Mouse (Mus musculus) left cerebral cortex, postnatal 36 days (tissue): ENCODE data around the gene Pde10a. TPM values are rescaled to one million over a fixed set of nuclear protein-coding genes. Genes with fewer than 3 reads are reported as not detected.

Experiments used
- DNase-seq, 2 experiments: peaks; one replicate each; pipeline ENCODE4 v3.0.0; 2021 to 2022; ENCODE audit warnings: low spot score in 2 of 2, mixed read lengths in 1 of 2
- intact Hi-C: fragments of 180-260 bp; cut with DNase I; formaldehyde crosslinking; loops from one replicate; pipeline ENCODE4 v1.15.1; 2025
- total RNA-seq, 2 experiments: library from RNA; stranded (reverse); gene quantifications; 2 replicates each; pipeline ENCODE4 v1.2.3; 2021

Pde10a gene
- total RNA-seq, 2 experiments from 2014 or later = 75.0 to 128 TPM

DNA sequence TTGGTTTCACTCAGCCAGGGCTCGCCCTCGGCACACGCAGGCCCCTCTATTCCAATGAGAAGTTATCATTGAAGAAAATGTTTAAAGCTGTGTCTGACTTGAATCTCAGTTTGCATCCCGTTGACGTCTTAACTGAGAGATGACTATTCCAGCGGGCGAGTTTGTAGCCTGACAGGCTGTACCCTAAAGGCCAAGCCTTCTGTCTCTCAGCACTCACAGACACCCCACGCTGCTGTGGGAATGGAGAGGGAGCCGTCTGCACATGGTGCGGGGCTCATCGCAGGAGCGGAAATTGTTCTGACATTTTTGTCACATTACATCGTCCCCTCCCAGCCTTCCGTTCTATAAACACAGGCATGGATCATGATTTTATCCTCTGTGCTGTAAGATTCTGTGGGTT, 370.8 kb downstream of the Pde10a start:
- no peak for DNase-seq

DNA sequence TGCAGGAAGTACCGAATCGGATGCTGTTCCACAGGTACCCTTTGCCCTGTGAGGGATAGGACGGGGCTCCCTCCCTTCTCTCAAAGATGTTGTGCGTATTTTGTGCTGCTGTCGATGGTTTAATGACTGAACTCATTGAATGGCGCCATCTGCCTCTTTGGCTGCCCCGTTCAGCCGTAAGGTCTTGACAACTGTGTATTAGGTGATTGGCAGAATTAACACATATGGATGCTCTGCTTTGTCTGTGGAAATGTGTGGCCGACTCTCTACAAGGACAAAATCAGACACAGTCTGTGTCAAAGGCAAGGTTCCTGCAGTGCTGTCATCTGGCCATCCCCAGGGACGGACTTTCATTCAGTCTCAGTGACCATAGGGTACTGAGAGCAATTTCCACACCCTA, 372.6 kb downstream of the Pde10a start:
- DNase-seq = no peak
- intact Hi-C loops = no loop called here

More for the DNA sequence above, 370.8 kb downstream of the Pde10a start:
- intact Hi-C loops = no loop called here

DNA sequence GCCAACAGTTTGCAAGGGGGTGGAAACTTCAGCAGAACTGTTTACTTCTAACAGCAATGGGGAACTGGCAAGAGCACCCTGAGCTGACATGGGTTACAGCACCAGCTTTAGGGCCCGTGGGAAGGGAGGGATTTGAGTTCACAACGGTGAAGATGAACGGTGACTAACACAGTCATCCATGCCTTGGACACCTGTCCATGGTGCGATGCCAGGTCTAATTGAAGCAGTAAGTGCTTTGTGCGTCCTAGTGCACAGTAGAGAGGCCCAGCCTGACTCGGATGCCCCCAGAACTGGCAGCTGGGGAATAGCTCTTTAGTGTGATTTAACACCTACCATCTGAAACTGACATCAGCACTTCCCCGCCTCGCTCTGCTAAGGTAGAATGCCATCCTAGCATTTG, 373.0 kb downstream of the Pde10a start:
- no peak for DNase-seq
- intact Hi-C loops = no loop called here

DNA sequence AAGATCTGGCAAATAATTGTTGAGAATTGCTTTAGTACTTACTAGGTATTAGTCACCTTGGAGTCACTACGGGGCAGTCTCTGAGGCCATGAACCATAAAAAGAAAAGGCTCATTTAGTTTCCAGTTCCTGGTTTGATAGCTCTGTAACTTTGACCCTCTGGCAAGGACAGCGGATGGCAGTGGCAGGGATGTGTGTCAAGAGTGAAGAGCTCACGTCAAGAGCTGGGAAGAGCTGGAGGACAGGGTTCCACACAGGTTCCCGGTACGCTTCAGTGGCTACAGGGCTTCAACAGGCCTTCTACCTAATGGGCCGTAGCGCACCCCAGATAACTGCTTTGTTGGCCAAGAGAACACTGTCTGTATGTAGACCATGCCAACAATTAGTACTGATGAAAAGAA, 374.0 kb downstream of the Pde10a start:
- intact Hi-C loops = no loop called here
- no peak for DNase-seq

GRCm38 (mm10) chr17:8903555-8904283, 378.5 kb downstream of the Pde10a start:
- intact Hi-C loops = no loop called here
- no peak for DNase-seq

- DNase-seq = no peak
- intact Hi-C loops = no loop called here
Measured at GRCm38 (mm10) chr17:8910571-8910970, 385.4 kb downstream of the Pde10a start.

GRCm38 (mm10) chr17:8912933-8913332, 387.8 kb downstream of the Pde10a start:
- intact Hi-C loops = no loop called here
- DNase-seq = no peak

DNA sequence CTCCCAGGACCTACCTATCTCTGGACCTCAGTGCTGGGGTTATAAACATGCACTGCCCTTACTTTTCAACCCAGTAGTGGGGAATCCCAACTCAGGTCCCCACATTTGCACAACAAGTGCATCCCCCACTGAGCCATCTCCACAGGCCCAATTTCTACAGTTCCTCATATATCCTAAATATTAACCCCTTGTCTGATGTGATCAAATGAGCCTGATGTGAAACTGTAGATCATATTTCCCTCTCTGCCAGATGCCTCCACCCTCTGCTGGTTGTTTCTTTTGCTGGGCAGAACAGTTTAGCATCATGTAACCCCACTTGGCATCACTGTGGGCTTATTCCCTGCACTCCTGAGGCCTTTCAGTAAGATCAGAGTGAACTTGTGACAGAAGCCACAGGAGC, 390.5 kb downstream of the Pde10a start:
- no peak for DNase-seq
- intact Hi-C loops = no loop called here

DNA sequence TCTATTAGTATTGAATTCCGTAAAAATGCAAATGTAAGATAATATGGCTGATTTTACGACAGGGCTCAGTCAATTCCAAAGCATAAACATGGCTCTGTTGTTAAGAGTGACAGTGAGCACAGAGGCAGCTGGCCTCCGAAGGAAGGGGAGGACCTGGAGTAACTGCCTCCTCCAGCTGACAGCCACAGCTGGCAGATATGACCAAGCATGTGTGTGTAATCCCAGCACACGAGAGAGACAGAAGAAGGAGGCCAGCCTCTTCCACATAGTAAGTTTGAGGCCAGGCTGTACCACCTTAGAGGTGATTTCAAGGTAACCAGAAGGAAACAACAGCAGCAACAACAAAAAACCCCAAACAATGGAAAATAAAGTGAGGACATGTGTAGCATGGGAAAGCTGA, 397.9 kb downstream of the Pde10a start:
- intact Hi-C loops = no loop called here
- DNase-seq = no peak

DNA sequence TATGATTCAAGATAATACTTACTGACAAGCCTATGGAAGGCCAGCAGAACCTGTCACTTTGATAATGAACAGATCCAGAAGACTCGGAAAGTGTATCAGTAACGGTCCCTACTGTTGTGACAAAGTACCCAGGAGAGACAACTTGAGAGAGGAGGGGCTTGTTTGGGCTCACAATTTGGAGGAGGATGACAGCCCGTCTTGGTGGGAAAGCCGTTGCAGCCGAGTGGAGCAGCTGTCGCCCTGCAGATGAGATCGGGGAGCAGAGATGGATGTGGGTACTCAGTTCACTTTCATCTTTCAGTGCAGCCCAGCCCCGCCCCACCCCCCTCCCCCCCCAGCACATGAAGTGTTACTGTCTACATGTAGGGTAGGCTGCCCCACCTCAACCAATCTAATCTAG, 398.6 kb downstream of the Pde10a start:
- intact Hi-C loops = no loop called here
- no peak for DNase-seq

DNA sequence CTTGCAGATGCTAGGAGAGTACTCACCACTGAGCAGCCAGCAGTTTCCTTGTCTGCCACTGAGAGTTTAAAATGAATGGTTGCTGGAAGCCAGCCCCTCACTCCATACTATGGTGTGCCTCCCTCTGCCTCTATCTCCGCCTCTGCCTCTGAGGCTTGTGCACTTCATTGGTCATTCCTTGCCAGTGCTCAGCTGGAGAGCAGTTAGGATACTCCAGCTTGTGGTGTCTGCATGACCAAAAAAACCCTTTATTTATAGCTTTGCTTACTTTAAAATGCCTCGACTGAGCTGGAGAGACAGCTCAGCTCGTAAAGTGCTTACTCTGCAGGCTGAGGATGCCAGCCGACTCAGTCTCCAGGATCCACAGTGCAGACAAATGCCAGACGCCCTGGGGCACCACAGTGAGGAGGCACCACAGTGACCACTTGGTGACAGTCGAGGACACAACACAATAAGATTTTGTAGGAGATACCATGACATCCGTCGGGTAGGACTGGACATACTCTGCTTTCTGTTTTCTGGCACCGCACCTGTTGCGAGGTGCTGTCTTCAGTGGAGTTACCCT, 400.7 kb downstream of the Pde10a start:
- DNase-seq = no peak
- intact Hi-C loops = no loop called here

DNA sequence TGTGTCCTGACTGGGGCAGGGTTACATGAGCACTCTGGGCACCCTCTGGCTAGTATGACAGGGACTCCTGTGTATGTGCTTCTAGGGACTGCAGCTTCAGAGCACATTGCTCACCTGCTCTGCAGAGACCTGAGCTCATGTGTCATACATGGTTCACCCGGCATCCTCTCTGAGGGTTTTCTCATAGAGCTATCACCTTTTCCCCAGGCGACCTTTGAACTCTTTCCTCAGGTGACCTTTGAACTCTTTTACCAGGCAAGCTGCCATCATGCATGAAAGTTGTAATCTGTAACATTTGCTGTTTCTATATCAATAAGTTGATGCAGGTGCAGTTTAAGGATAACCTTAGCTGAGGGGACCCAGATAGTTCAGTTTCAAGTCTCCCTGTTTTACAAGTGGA, 403.4 kb downstream of the Pde10a start:
- intact Hi-C loops = no loop called here

DNA sequence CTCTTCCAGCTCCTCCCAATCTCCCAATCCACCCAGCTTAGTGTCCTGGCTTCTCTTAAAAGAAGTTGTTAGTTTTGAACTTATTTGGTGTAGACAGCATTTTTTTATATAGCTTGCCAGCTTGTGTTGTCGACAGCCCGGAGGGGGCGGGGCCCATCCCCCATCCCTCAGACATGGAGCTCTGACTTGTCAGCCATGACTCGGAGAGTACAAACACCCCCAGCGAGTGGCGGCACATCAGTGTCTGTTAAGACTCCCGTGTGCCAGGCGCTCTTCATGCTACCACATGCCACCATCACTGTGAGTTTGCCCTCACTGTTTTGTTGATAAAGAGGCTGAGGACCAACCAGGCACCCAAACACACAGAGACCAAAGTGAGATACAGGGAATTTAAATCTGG, 404.5 kb downstream of the Pde10a start:
- intact Hi-C loops = no loop called here
- DNase-seq = no peak

More for the DNA sequence above, 403.4 kb downstream of the Pde10a start:
- no peak for DNase-seq

DNA sequence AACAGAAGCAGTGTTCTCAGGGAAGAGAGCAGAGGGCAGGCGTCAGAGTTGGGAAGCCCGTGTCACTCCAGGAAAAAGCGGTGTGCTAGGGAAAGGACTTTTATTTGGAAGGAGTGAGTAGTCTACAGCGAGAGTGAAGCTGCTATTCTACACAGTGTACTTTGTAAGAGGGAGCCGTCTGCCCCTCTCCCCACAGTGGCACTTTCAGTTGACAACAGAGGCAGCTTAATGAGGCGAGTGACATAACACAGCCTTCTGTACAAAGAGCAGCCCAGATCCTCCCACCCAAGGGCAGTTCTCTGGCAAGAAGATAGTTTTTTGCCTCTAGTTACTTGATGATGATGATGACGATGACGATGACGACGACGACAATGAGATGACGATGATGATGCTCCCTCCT, 410.4 kb downstream of the Pde10a start:
- intact Hi-C loops = loop anchor here (5.0 kb wide), 2 partner anchors 133 to 323 kb away; no protein-coding TSS in a partner anchor
- DNase-seq = no peak

GRCm38 (mm10) chr17:8936603-8937002, 411.4 kb downstream of the Pde10a start:
- no peak for DNase-seq
- intact Hi-C loops = loop anchor here (5.0 kb wide), 2 partner anchors 134 to 324 kb away; no protein-coding TSS in a partner anchor

GRCm38 (mm10) chr17:8951588-8951987, 426.4 kb downstream of the Pde10a start:
- intact Hi-C loops = no loop called here
- DNase-seq = no peak

GRCm38 (mm10) chr17:8952951-8953350, 427.8 kb downstream of the Pde10a start:
- intact Hi-C loops = no loop called here
- no peak for DNase-seq

GRCm38 (mm10) chr17:8958125-8958524, 433.0 kb downstream of the Pde10a start:
- DNase-seq = no peak
- intact Hi-C loops = no loop called here

DNA sequence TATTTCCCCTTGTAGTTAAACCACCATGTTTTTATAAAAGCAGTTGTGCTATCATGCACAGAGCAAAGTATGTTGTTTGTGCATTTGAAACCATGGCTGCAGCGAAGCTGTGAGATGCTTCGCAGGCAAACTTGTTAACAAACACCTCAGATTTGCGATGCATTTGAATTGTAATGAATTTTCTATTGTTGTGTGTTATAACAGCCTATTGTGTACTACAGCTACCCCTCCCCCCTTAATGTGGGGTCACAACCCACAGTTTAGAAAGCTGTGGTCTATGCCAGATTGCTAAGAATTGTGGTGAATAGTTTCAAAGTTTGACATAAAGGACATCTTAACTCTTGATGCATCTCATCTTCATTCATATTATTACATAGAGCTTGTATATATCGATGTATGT, 435.2 kb downstream of the Pde10a start:
- intact Hi-C loops = no loop called here
- DNase-seq = no peak

DNA sequence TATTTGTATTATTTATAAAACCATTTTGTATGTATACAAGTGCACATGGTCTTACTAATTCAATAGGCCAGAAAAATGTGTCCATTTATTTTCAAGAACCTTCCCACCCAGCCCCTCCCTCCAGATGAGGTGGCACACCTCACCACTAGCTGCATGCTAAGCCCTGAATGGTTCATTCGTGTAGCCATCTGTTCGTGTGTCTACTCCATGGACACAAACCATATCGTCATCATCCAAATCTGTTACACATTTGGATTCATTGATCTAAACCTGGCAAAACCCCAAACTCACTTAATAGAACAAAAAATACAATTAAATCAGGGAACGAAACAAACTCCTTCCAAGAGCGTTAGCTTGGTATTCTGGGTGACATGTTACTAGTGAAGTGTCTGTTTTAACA, 435.9 kb downstream of the Pde10a start:
- DNase-seq = no peak
- intact Hi-C loops = no loop called here

GRCm38 (mm10) chr17:8961644-8962043, 436.5 kb downstream of the Pde10a start:
- intact Hi-C loops = no loop called here
- DNase-seq = no peak

- intact Hi-C loops = no loop called here
- no peak for DNase-seq
Measured at GRCm38 (mm10) chr17:8965177-8965576, 440.0 kb downstream of the Pde10a start.
